Mouse (Mus musculus) hindbrain, embryonic 14.5 days (tissue): ENCODE results near the gene 5330417C22Rik. TPM values are rescaled to one million over a fixed set of nuclear protein-coding genes. Genes with fewer than 3 reads are reported as not detected.

Source experiments
- microRNA-seq: library from miRNA; unstranded; fragments of <30 nt; microRNA quantifications from one replicate; pipeline ENCODE4, GENCODE M21; 2016
- polyA plus RNA-seq: library from polyadenylated mRNA; unstranded; fragments of >200 nt; fragmentation: Nextera tagmentation; extraction: Ambion mirVana; gene quantifications from 2 replicates; pipeline ENCODE4 v1.2.1, GENCODE M21; 2014

Gene 5330417C22Rik
- polyA plus RNA-seq, 1 experiment from 2014 or later = 18.3 TPM

Small RNAs within 50 kb of the gene (microRNA-seq; reads per million reads assigned to microRNA genes)
- gene Gm22860 = not detected

Other genes with a start within 250 kb of the 5330417C22Rik start
- 0.16 and 0.31 TPM in 2 replicates for gene Mybphl, start 171.6 kb downstream of the 5330417C22Rik start, polyA plus RNA-seq
- gene Psrc1, start 152.7 kb downstream of the 5330417C22Rik start, polyA plus RNA-seq = 5.6 and 9.6 TPM in 2 replicates
- 39.4 and 49.7 TPM in 2 replicates for gene Celsr2, start 121.0 kb downstream of the 5330417C22Rik start, polyA plus RNA-seq
- 207 and 222 TPM in 2 replicates for gene Sars, start 91.3 kb downstream of the 5330417C22Rik start, polyA plus RNA-seq
- 1.7 and 2.8 TPM in 2 replicates for gene 1700013F07Rik, start 2.4 kb downstream of the 5330417C22Rik start, polyA plus RNA-seq
- gene Tmem167b, start 25.9 kb upstream of the 5330417C22Rik start, polyA plus RNA-seq = 51.8 and 52.0 TPM in 2 replicates
- gene Taf13, start 35.2 kb upstream of the 5330417C22Rik start, polyA plus RNA-seq = 41.0 and 50.6 TPM in 2 replicates
- 105 and 130 TPM in 2 replicates for gene Wdr47, start 54.7 kb upstream of the 5330417C22Rik start, polyA plus RNA-seq
- 40.2 and 42.8 TPM in 2 replicates for gene Clcc1, start 117.4 kb upstream of the 5330417C22Rik start, polyA plus RNA-seq
- gene Gpsm2, start 185.8 kb upstream of the 5330417C22Rik start, polyA plus RNA-seq = 22.7 and 24.2 TPM in 2 replicates
- gene Aknad1, start 203.1 kb upstream of the 5330417C22Rik start, polyA plus RNA-seq = not detected in 2 replicates